Mouse (Mus musculus): ENCODE measurements around the gene Ech1. TPM values are rescaled to one million over a fixed set of nuclear protein-coding genes. Genes with fewer than 3 reads are reported as not detected.

Gene Ech1
- polyA plus RNA-seq (2017; shearing (Covaris generic)): 100 to 1,000 TPM; 190 to 267 (median 222) TPM

- ATAC-seq: peak; percentile 82
These were observed at the start of gene Ech1 for GRCm38 (mm10) chr7:28824941-28825685. Ech1 (plus strand) TSS chr7:28825217.

- ATAC-seq: no peak
These were observed 46.2 kb upstream of the Ech1 start for GRCm38 (mm10) chr7:28778825-28779224.

- ATAC-seq: peak; percentile 24
These were observed 44.9 kb upstream of the Ech1 start for GRCm38 (mm10) chr7:28780067-28780658.

- peak; percentile 42 for ATAC-seq
These were observed 44.2 kb upstream of the Ech1 start for GRCm38 (mm10) chr7:28780857-28781256.

- ATAC-seq: peak; percentile 91
These were observed 43.8 kb upstream of the Ech1 start for GRCm38 (mm10) chr7:28781261-28781663.

- no peak for ATAC-seq
These were observed 39.9 kb upstream of the Ech1 start for GRCm38 (mm10) chr7:28785161-28785560.

GRCm38 (mm10) chr7:28787884-28788283 lies 37.1 kb upstream of the Ech1 start:
- ATAC-seq: no peak

- peak; percentile 84 for ATAC-seq
These were observed 36.5 kb upstream of the Ech1 start, which contains the start of gene Rinl for GRCm38 (mm10) chr7:28788307-28789195. Rinl (plus strand) TSS chr7:28788969.

GRCm38 (mm10) chr7:28789235-28789634 lies 35.8 kb upstream of the Ech1 start:
- ATAC-seq: no peak

GRCm38 (mm10) chr7:28790066-28790806 lies 34.8 kb upstream of the Ech1 start:
- no peak for ATAC-seq

- ATAC-seq: no peak
These were observed 33.3 kb upstream of the Ech1 start for GRCm38 (mm10) chr7:28791706-28792105.

GRCm38 (mm10) chr7:28792391-28793185 lies 32.4 kb upstream of the Ech1 start:
- ATAC-seq: peak; percentile 78

- no peak for ATAC-seq
These were observed 31.2 kb upstream of the Ech1 start for GRCm38 (mm10) chr7:28793834-28794233.

GRCm38 (mm10) chr7:28794496-28794895 lies 30.5 kb upstream of the Ech1 start:
- peak; percentile 20 for ATAC-seq

GRCm38 (mm10) chr7:28795832-28796231 lies 29.2 kb upstream of the Ech1 start:
- no peak for ATAC-seq

GRCm38 (mm10) chr7:28796562-28796975 lies 28.4 kb upstream of the Ech1 start:
- no peak for ATAC-seq

- peak; percentile 79 for ATAC-seq
These were observed 25.0 kb upstream of the Ech1 start for GRCm38 (mm10) chr7:28799994-28800393.

GRCm38 (mm10) chr7:28801451-28801850 lies 23.6 kb upstream of the Ech1 start:
- ATAC-seq: no peak

- ATAC-seq: no peak
These were observed 22.9 kb upstream of the Ech1 start for GRCm38 (mm10) chr7:28801901-28802670.

- peak; percentile 33 for ATAC-seq
These were observed 22.0 kb upstream of the Ech1 start for GRCm38 (mm10) chr7:28802846-28803588.

All from inflammation-experienced regulatory T-cells, adult 6 months (primary cell).